Mouse (Mus musculus): ENCODE data around the gene Gm38100.

GRCm38 (mm10) chr1:175923848-175924787 is 4.0 kb downstream of the Gm38100 start:
- TF ChIP-seq MAX (IDR thresholded peaks at IDR 0.05; ENCODE audit: low read length) (no peak), TAL1 (IDR thresholded peaks at IDR 0.05; ENCODE audit: low read length) (no peak), POLR2A (IDR thresholded peaks at IDR 0.05; ENCODE audit: control insufficient read depth in 1 of 2, insufficient read depth in 1 of 2, low read depth in 1 of 2, low read length in 2 of 2, poor library complexity in 1 of 2) (no peak), MAFK (IDR thresholded peaks at IDR 0.05; ENCODE audit: borderline replicate concordance, low read depth, low read length) (no peak), HCFC1 (IDR thresholded peaks at IDR 0.05; ENCODE audit: low read depth, low read length) (no peak), CTCF (IDR thresholded peaks at IDR 0.05 in 2 of 3, conservative IDR thresholded peaks at IDR 0.05 in 1 of 3; ENCODE audit: control insufficient read depth in 1 of 3, insufficient read depth in 1 of 3, low read depth in 2 of 3, low read length in 3 of 3, poor library complexity in 1 of 3, severe bottlenecking in 1 of 3) (peak; percentile 75 to 91 (median 76)), UBTF (IDR thresholded peaks at IDR 0.05; ENCODE audit: borderline replicate concordance, insufficient read depth, low read depth, low read length) (no peak), ZC3H11A (IDR thresholded peaks at IDR 0.05; ENCODE audit: low read depth, low read length) (peak; percentile 83), GABPA (IDR thresholded peaks at IDR 0.05; ENCODE audit: low read depth, low read length) (no peak), MAZ (IDR thresholded peaks at IDR 0.05; ENCODE audit: low read depth, low read length) (no peak)

Data from MEL (cell line).